Mouse (Mus musculus) stomach, postnatal 0 days (tissue): Measurements from ENCODE around the gene Cpne5.

Source experiments
- CTCF ChIP-seq: IDR thresholded peaks from 2 replicates; pipeline ENCODE4 v1.5.1; 2016; ENCODE audit warnings: antibody characterized with exemption, low read depth, mild to moderate bottlenecking, moderate library complexity
- EP300 ChIP-seq: optimal IDR thresholded peaks from 2 replicates; pipeline ENCODE3; 2016; ENCODE audit warnings: antibody characterized with exemption

DNA sequence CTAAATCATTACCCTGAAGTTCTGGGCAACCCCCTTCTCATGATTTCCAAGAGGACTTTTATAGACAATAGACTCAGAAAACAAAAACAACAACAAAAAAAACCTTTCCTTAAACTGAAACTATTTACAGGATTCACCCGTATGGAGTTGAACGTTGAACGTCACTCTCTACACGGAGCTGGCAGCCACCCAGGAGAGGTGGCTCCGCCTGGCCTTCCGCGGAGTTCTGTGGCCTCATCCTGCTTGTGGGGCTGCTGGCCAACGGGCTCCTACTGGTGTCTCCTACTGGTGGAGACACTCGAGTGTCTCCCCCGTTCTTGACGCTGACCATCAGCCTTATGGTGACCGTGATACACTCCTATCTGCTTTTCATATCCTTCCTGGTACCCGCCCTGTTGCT, 83.7 kb downstream of the Cpne5 start:
- TF ChIP-seq CTCF (no peak), EP300 (no peak)
